Mouse (Mus musculus) kidney, embryonic 16.5 days (tissue): ENCODE measurements at regions not wholly inside any gene's neighbourhood (a gene's known extent, or its start where the extent isn't known, plus 50 kb on each side); places are given as distances from the start of the nearest gene placed in this dataset.

Experiments
- ATAC-seq: fragments of 200-750 bp; cut with Nextera tagmentation; 2 replicates; pipeline ENCODE4 v1.8.0; 2017; ENCODE audit warnings: moderate TSS enrichment; ENCODE audit not compliant: low FRiP score, low TSS enrichment
- H3K27ac ChIP-seq: fragments of 300-500 bp; sonication (generic); 2 replicates; pipeline ENCODE4 v1.5.1; 2014; ENCODE audit warnings: low read length
- H3K27me3 ChIP-seq: fragments of 300-500 bp; sonication (generic); 2 replicates; pipeline ENCODE4 v1.6.1; 2014; ENCODE audit warnings: low read length, control low read depth, mixed read lengths; ENCODE audit not compliant: insufficient read depth
- H3K36me3 ChIP-seq: fragments of 300-500 bp; sonication (generic); 2 replicates; pipeline ENCODE4 v1.6.1; 2014; ENCODE audit warnings: low read length, control low read depth, mixed read lengths; ENCODE audit not compliant: insufficient read depth
- H3K4me1 ChIP-seq: fragments of 300-500 bp; sonication (generic); 2 replicates; pipeline ENCODE4 v1.6.1; 2014; ENCODE audit warnings: low read length, control low read depth, mixed read lengths; ENCODE audit not compliant: insufficient read depth
- H3K4me2 ChIP-seq: fragments of 300-500 bp; sonication (generic); replicated peaks from 2 replicates; pipeline ENCODE4 v1.6.1; 2014; ENCODE audit warnings: low read depth, low read length
- H3K4me3 ChIP-seq: fragments of 300-500 bp; sonication (generic); 2 replicates; pipeline ENCODE4 v1.5.1; 2014; ENCODE audit warnings: mild to moderate bottlenecking, low read length
- H3K9ac ChIP-seq: fragments of 300-500 bp; sonication (generic); replicated peaks from 2 replicates; pipeline ENCODE4 v1.6.1; 2014; ENCODE audit warnings: low read length
- H3K9me3 ChIP-seq: fragments of 300-500 bp; sonication (generic); 2 replicates; pipeline ENCODE4 v1.6.1; 2016; ENCODE audit warnings: low read length, control low read depth
- WGBS: fragments of 180-500 bp; shearing (Covaris S2); extraction: QIAGEN DNeasy Blood & Tissue Kit; methylation state at CpG from one replicate; pipeline ENCODE4 v1.1.7; 2014; 5-methylcytosine and 5-hydroxymethylcytosine counted together

DNA sequence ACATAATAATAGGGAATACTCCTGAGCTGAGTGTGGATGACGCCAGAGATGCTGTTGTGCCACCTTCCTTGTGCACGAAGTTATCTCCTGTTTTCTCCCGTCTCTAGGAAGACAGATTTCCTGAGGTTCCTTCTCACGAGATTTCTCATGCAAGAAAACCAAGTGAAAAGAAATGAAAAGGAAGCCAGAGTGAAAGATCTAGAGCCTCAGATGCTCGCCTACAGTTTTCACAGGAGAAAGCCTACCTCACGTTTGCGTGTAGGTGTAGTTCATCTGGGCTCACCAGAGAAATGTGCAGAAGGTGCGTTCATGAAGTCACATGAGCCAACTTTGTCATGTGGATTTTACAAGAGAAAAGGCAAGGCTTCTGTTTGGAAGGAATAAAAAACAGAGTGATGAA, 301.2 kb upstream of the Emcn start:
- H3K27me3 ChIP-seq = no peaks in the 10 kb centered on the region
- no peaks in the 10 kb centered on the region for H3K36me3 ChIP-seq
- no peak overlapping the region for H3K9ac ChIP-seq
- H3K4me1 ChIP-seq = no peaks in the 10 kb centered on the region
- H3K4me2 ChIP-seq = no peak overlapping the region
- H3K27ac ChIP-seq = no peak overlapping the region
- no peak overlapping the region for H3K4me3 ChIP-seq
- WGBS = 84% methylated on average over 8 of the region's 8 CpGs
- no peak for ATAC-seq
- H3K9me3 ChIP-seq = no peaks in the 10 kb centered on the region

DNA sequence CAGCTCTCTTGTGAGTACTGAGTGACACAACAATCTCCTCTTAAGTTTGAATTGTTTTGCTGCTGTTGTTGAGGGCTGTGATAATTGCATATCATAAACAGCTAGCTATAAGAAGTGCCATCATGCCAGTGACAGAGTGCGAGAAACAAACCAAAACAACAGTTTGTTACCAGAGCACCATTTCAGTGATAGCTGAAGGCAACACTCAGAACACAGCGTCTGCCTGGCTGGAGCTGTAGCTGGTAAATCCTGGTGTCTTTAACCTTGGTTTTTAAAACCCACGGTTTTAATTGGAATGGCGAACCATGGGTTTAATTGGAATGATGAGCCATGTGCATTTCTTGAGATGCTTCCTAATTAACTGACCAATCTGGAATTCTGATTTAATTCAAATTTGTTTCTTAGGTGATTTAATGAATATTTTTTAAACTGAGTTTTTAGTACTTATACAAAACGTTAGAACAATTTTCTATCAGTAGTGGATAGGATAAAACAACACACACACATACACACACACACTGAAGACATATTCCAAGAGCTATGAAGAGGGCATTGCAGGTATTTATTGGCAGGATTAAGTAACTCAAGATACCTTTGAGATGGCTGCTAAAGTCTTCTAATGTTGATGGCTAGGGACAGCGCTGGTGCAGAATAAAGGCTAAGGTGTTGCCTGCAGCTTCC, 284.2 kb upstream of the Emcn start:
- ATAC-seq = no peak
- H3K4me3 ChIP-seq = no peak overlapping the region
- 83% methylated on average over 6 of the region's 6 CpGs for WGBS

GRCm38 (mm10) chr3:137057225-137057910, 283.5 kb upstream of the Emcn start:
- H3K9me3 ChIP-seq = no peaks in the 10 kb centered on the region
- H3K4me2 ChIP-seq = no peak overlapping the region
- H3K4me3 ChIP-seq = no peak overlapping the region
- ATAC-seq = no peak
- no peak overlapping the region for H3K9ac ChIP-seq
- no peaks in the 10 kb centered on the region for H3K36me3 ChIP-seq
- WGBS = 51% methylated on average over 6 of the region's 6 CpGs
- H3K27me3 ChIP-seq = no peaks in the 10 kb centered on the region
- H3K27ac ChIP-seq = no peak overlapping the region
- H3K4me1 ChIP-seq = 0 out of 2 replicates have a peak, but pooled peaks cover 6% of the 10 kb centered on the region

More for the DNA sequence above, 284.2 kb upstream of the Emcn start:
- Histone ChIP-seq H3K27me3 (no peaks in the 10 kb centered on the region), H3K9me3 (no peaks in the 10 kb centered on the region), H3K4me2 (no peak overlapping the region), H3K27ac (no peak overlapping the region), H3K9ac (no peak overlapping the region), H3K4me1 (0 out of 2 replicates have a peak, but pooled peaks cover 6% of the 10 kb centered on the region), H3K36me3 (no peaks in the 10 kb centered on the region)

GRCm38 (mm10) chr3:137057911-137058260, 283.0 kb upstream of the Emcn start:
- Histone ChIP-seq H3K27me3 (no peaks in the 10 kb centered on the region), H3K36me3 (no peaks in the 10 kb centered on the region), H3K4me1 (0 out of 2 replicates have a peak, but pooled peaks cover 6% of the 10 kb centered on the region), H3K4me2 (no peak overlapping the region), H3K4me3 (no peak overlapping the region), H3K27ac (no peak overlapping the region), H3K9me3 (no peaks in the 10 kb centered on the region), H3K9ac (no peak overlapping the region)
- 81% methylated on average over 4 of the region's 4 CpGs for WGBS
- ATAC-seq = no peak

- WGBS = 87% methylated on average over 2 of the region's 2 CpGs
- no peak for ATAC-seq
- H3K4me1 ChIP-seq = 0 out of 2 replicates have a peak, but pooled peaks cover 5% of the 10 kb centered on the region
- no peak overlapping the region for H3K4me2 ChIP-seq
- H3K27ac ChIP-seq = no peak overlapping the region
- no peaks in the 10 kb centered on the region for H3K9me3 ChIP-seq
- H3K9ac ChIP-seq = no peak overlapping the region
- no peaks in the 10 kb centered on the region for H3K36me3 ChIP-seq
- no peaks in the 10 kb centered on the region for H3K27me3 ChIP-seq
- no peak overlapping the region for H3K4me3 ChIP-seq
Observed at GRCm38 (mm10) chr3:137062067-137062466, 278.8 kb upstream of the Emcn start.

DNA sequence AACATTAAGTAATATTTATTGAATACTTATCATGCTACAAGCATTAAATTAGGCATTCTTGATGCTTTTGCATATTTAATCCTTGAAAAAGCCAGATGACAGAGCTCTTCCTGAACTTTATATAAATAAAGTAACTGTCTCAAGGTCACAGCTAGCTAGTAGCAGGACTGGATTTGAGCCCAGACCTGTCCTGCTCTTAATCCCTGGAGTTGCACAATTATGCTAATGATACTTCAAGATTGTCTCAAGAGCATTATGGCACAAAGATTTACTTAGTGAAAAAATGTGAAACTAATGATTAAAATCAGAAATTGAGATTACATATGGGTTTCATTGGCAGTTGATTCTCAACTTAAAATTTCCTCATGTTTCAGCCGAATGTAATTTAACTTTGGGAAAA, 273.5 kb upstream of the Emcn start:
- H3K27me3 ChIP-seq = no peaks in the 10 kb centered on the region
- H3K4me2 ChIP-seq = no peak overlapping the region
- no peak overlapping the region for H3K9ac ChIP-seq
- 84% methylated on average over 1 of the region's 1 CpGs for WGBS
- H3K36me3 ChIP-seq = no peaks in the 10 kb centered on the region
- no peak for ATAC-seq
- H3K27ac ChIP-seq = no peak overlapping the region
- no peaks in the 10 kb centered on the region for H3K4me1 ChIP-seq
- no peak overlapping the region for H3K4me3 ChIP-seq
- H3K9me3 ChIP-seq = peaks cover 7% of the 10 kb centered on the region; the same call in 1 of the 2 replicates

DNA sequence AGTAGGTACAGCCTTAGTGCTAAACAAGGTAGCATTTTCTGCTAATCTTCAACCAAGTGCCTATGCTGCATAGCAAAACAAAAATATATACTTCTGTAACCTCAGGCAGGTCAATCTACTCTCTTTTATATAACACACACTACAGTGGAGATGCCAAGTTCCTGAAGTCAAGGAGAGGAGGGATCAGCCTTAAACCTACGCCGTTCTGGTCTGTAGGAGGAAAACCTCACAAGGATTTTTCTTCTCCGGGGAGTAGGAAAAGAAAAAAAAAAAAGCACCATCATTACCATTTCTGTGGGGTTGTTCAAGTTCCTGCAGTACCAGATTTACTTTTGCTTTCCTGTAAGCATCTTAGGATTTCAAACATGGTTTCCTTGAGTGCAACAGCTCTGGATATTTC, 271.5 kb upstream of the Emcn start:
- no peak overlapping the region for H3K27ac ChIP-seq
- ATAC-seq = no peak
- H3K4me1 ChIP-seq = no peaks in the 10 kb centered on the region
- H3K36me3 ChIP-seq = no peaks in the 10 kb centered on the region
- no peaks in the 10 kb centered on the region for H3K27me3 ChIP-seq
- H3K9me3 ChIP-seq = peaks cover 7% of the 10 kb centered on the region; the same call in 1 of the 2 replicates
- no peak overlapping the region for H3K4me2 ChIP-seq
- no peak overlapping the region for H3K9ac ChIP-seq
- no peak overlapping the region for H3K4me3 ChIP-seq
- WGBS = 89% methylated on average over 3 of the region's 3 CpGs

DNA sequence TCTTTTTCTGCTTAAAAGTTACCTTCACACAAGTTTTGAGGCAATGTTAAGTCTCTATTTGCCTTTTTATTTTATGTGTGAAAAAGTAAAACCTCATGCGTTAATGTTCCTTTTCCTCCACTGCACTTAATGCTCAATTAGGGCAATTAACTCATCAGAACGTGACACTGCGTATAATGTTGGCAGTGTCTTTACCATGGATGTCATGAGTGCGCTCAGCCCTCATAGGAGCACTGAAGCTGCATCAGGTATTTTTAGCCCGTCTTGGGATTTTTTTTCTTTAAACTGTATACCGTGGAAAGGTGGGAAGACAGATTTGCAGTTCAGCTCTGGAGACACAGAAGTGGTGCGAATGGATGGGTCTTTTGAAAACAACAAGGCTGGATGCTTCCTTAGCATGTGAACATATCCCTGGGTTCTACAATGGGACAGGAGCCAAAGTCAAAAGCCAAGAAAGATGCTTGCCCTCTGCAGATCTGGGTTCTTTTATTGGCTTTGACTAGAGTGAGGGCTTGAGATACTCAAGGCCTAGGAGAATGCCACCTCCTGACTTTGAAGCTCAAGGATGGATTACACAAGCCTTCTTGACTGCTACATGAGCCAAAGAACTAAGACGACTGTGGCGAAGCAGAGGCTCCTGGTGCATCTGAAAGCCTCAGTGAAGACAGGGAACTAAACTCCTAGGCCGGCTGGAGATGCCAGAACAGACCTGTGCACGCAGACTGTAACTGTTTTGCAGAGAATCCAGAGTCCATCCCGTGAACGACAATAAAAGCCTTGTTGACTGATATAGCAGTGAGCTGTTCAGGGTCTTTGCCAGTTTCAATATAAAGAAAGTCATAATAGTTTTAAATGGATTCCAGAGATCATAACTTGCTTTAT, 262.9 kb upstream of the Emcn start:
- no peak for ATAC-seq
- 85% methylated on average over 13 of the region's 13 CpGs for WGBS
- Histone ChIP-seq H3K4me3 (no peak overlapping the region), H3K9me3 (no peaks in the 10 kb centered on the region), H3K4me2 (no peak overlapping the region), H3K9ac (no peak overlapping the region), H3K27ac (no peak overlapping the region), H3K4me1 (no peaks in the 10 kb centered on the region), H3K36me3 (no peaks in the 10 kb centered on the region), H3K27me3 (no peaks in the 10 kb centered on the region)

GRCm38 (mm10) chr3:137078600-137078975, 262.3 kb upstream of the Emcn start:
- no peak overlapping the region for H3K27ac ChIP-seq

More at GRCm38 (mm10) chr3:137078600-137078975, 262.3 kb upstream of the Emcn start:
- no peak overlapping the region for H3K4me2 ChIP-seq
- H3K36me3 ChIP-seq = no peaks in the 10 kb centered on the region
- H3K27me3 ChIP-seq = no peaks in the 10 kb centered on the region
- H3K9me3 ChIP-seq = no peaks in the 10 kb centered on the region
- no peak overlapping the region for H3K4me3 ChIP-seq
- H3K4me1 ChIP-seq = no peaks in the 10 kb centered on the region
- WGBS = 80% methylated on average over 3 of the region's 3 CpGs
- H3K9ac ChIP-seq = no peak overlapping the region
- no peak for ATAC-seq
